Mouse (Mus musculus) limb, embryonic 12.5 days (tissue): ENCODE measurements around the gene Hck. TPM values are rescaled to one million over a fixed set of nuclear protein-coding genes. Genes with fewer than 3 reads are reported as not detected.

Experiments used
- polyA plus RNA-seq: library from polyadenylated mRNA; unstranded; fragments of >200 nt; fragmentation: Nextera tagmentation; extraction: Ambion mirVana; gene quantifications from 2 replicates; pipeline ENCODE4 v1.2.1, GENCODE M21; 2016

The Hck gene
- polyA plus RNA-seq, 1 experiment from 2014 or later, result 2.9 TPM

Other genes starting within 250 kb of the Hck start
- gene Mylk2, start 197.1 kb upstream of the Hck start, polyA plus RNA-seq, result not detected in 2 replicates
- 0.27 TPM in 1 of 2 replicates, not detected in the other for gene Foxs1, start 175.3 kb upstream of the Hck start, polyA plus RNA-seq
- gene Dusp15, start 156.8 kb upstream of the Hck start, polyA plus RNA-seq, result 0.60 and 1.00 TPM in 2 replicates
- gene Ttll9, start 146.0 kb upstream of the Hck start, polyA plus RNA-seq, result 0.19 and 0.35 TPM in 2 replicates
- 95.4 and 104 TPM in 2 replicates for gene Pdrg1, start 93.0 kb upstream of the Hck start, polyA plus RNA-seq
- not detected in 2 replicates for gene Xkr7, start 76.6 kb upstream of the Hck start, polyA plus RNA-seq
- 2.5 and 3.0 TPM in 2 replicates for gene Ccm2l, start 42.5 kb upstream of the Hck start, polyA plus RNA-seq
- 86.3 and 89.5 TPM in 2 replicates for gene Tm9sf4, start 52.8 kb downstream of the Hck start, polyA plus RNA-seq
- 10.3 and 11.9 TPM in 2 replicates for gene Tspyl3, start 117.0 kb downstream of the Hck start, polyA plus RNA-seq
- gene Plagl2, start 133.0 kb downstream of the Hck start, polyA plus RNA-seq, result 13.3 and 16.6 TPM in 2 replicates
- 7.2 and 7.4 TPM in 2 replicates for gene Pofut1, start 133.1 kb downstream of the Hck start, polyA plus RNA-seq
- 7.0 TPM in 2 replicates for gene Kif3b, start 182.9 kb downstream of the Hck start, polyA plus RNA-seq
- 18.9 and 26.8 TPM in 2 replicates for gene Asxl1, start 237.4 kb downstream of the Hck start, polyA plus RNA-seq